Mouse (Mus musculus) gastrocnemius, adult 8-10 months (tissue): ENCODE data around the gene Zfp652. TPM values are rescaled to one million over a fixed set of nuclear protein-coding genes. Genes with fewer than 3 reads are reported as not detected.

Experiments used
- DNase-seq, 2 experiments: peaks; one replicate each; pipeline ENCODE4 v3.0.0; 2022; ENCODE audit warnings: low spot score in 2 of 2
- total RNA-seq, 4 experiments: library from RNA; stranded (reverse); gene quantifications; 2 replicates each; pipeline ENCODE4 v1.2.4; 2022

The Zfp652 gene
- total RNA-seq, 4 experiments from 2014 or later, result 107 to 171 (median 133) TPM

DNA sequence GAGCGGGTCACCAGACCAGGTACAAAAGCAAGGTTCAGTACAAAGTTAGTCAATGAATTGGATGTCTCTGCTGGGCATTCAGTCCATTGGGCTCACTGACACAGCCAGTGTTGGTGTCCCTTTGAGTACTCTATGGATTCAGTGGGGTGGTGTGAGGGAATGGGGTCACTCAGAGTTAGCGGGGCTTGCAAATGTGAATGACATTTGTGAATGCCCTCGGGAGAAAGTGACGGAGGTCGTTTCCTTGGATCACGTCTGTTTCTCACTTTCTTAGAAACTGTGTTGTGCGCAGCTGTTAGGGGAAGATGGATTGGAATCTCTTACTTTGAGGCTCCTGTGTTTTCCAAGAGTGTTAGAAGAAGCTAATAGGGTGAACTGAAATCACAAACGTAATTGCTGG lies 52.3 kb downstream of the Zfp652 start:
- no peak for DNase-seq

DNA sequence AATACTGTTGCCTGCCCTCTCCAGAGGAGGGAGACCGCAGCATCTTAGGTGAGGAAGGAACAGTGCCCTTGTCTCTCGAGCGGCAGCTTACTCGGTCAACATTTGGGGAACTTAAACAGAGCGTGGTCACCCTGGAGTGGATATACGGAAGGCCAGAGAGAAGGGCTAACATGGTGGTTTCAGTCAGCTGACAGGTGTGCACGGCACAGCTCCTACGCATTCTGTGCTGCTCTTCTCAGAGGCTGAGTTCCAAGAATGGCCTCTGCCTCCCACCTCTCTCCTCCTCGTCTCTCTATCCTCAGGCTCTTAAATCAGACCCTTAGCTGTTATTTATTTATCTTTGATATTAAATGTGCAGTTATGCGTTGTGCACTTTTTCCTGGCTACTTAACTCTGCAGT lies 52.9 kb downstream of the Zfp652 start:
- DNase-seq, result no peak

DNA sequence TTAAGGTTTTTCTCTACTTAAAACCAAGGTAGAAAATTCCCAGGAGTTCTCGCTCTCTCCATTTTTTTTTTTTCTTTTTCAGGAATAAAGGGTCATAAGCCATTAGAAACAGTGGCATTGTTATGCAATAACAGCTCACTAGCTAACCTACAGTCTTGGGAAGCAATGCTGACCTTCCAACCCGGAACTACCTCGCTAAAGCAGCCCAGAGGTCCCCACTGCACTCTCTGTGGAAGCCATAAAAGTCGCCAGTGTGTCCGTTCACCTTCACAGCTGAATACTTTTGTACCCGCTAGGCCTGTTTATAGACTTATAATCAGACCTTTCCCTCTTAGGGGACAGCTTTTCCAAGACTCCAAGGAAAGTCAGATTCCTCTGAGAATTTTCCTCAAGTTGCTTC lies 55.8 kb downstream of the Zfp652 start:
- DNase-seq, result no peak

DNA sequence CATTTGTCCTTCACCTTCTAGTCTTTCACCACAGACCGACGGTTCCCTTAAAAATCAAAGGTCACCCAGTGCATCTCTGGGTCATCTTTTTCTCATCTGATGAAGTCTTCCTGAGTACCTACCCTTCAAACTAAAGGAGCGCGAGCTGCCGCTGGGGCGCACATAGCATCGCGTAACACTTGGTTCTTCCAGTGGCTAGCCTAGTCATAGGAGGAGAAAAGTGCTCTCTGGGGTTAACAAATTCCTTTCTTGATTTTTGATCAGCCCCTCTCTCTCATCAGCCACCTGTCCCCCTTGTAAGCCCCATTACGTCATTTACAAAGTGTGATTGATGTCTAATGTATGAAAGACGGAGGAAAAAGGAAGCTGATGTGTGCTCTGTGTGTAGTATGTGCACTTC lies 56.7 kb downstream of the Zfp652 start:
- DNase-seq, result no peak

DNA sequence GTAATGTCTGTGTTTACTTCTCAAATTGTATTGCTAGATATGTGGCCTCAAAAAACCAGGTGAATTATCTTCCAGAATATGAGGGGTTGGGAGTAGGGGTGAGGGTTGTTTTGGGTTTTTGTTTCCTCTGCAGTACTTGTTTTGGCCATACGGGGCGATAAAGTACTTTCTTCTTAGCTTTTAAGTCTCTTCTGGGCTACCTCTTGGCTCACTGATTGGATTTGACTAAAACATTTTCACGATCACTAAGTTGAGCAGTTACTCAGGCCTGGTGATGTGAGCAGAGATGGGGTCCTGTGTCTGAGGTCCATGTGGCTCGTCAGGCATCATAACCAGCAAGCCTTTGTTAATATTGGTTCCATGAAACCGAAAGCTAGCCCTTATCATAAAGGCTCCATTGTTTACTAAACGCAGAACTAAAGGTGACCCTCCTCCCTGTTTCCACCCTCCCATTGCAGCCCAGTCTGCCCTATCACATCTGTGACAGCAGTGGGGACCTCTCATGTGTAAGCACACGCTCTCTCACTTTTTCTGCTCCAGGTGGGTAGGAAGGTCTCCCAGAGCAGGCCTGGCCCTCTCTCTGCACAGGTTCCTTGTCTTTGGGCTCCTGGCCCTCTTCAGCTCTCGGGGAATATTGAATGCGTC lies 58.4 kb downstream of the Zfp652 start:
- DNase-seq, result no peak

DNA sequence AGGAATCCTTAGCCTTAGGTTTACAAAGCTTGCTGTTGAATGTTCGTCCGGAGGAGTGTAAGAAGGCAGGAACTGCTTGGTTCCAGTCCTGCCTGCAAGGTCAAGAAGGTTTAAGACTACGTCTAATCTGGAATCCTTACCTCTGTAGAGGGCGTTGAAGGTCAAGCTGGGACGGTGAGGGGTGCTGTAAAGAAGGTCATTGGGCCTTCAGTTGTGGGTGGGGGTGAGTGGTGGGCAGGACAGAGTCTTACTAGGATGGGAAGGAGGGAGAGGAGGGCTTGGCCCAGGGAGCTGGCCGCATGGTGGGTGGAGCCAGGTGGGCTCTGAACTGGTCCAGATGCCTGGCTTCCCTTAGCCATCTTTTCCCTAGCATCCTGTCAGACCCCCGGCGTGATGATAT lies 59.2 kb downstream of the Zfp652 start:
- DNase-seq, result no peak

DNA sequence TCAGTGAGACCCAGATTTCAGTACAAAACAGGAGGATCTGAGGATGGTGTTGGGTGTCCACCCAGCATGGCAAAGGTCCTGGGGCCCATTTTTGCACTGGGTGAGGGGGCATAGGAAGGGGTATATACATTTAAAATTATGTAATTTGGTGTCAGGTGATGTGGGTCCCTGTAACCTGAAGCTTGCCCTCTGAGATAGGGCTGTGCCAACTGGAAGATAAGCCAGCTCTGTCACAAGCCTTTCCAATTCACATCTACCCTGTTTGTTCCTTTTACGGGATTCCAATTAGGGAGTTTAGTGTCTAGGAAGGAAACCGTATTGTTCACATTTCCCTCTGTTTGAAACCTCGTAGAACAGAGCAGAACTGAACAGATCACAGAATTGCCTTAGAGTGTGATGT lies 60.8 kb downstream of the Zfp652 start:
- no peak for DNase-seq

DNA sequence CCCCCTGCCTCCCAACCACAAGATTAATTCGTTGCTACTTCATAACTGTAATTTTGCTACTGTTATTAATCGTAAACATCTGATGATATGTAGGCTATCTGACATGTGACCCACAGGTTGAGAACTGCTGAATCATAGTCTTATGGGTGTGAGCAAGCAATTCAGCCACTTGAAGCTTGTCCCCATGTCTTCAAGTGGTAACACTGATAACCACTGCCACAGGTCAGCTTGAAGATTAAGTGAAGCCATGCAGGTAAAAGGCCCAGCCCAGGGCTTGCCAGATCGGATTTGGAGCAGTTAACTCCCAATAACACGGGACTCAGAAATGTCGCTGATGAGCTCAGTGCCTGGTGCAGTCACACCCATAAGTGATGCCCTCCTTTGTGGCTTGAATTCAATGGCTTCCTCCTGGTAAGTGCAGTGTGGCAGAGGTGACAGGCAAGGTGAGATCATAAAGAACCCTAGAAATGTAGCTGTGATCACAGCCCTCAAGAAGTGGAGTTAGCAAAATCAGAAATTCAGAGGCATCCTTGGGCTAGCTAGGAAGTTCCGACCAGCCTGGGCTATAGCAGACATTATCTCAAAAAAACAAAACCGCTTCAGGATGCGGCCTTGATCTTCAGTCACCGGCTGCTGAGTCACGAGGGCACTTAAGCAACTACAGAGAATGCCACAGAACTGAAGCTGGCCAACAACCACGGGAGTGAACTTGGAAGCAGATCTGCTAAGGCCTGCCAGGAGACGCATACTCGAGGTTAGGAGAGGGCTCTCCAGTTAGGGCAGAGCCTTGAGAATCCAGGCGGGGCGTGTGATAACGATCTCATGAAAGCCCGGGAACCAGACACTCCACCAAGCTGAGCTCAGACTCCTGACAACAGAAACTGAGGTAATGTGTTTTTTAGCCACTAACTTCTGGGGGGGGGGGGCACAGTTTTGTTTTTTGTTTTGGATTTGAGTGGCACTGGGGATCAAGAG lies 65.1 kb downstream of the Zfp652 start:
- peak; percentile 71 to 82 for DNase-seq

DNA sequence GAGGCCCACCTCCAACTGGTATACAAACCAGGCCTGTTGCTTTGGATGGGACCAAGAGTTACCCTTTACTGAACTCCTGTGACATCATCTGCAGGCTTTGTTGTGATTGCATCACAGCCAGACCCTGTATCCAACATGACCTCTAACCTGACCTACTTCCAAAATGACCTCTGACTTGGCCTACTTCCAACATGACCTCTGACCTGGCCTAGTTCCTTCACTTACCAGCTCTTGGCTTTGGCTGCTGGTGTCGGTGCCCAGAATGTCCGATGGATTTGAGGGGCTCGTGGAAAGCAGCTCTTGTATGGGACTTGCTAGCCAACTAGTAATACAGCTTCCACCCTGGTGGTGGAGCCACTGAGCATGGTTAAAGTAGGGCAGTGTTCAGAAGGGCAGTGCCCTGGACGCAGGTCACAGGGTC lies 66.4 kb downstream of the Zfp652 start:
- no peak for DNase-seq

DNA sequence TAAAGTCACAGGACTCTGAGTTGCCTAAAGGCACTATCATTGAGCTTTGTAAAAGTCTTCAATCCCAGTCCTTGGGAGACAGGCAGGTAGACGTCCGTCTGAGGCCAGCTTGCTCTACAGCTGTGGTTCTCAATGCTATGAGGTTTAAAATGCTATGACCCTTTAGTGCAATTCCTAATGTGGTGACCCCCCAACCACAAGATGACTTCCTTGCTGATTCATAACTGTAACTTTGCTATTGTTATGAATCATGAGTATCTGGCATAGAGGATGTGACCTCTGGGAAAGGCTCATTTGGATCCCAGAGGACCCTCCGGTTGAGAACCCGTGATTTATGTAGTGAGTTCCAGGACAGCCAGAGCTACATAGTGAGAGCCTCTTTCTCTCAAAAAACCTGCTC lies 66.9 kb downstream of the Zfp652 start:
- no peak for DNase-seq

DNA sequence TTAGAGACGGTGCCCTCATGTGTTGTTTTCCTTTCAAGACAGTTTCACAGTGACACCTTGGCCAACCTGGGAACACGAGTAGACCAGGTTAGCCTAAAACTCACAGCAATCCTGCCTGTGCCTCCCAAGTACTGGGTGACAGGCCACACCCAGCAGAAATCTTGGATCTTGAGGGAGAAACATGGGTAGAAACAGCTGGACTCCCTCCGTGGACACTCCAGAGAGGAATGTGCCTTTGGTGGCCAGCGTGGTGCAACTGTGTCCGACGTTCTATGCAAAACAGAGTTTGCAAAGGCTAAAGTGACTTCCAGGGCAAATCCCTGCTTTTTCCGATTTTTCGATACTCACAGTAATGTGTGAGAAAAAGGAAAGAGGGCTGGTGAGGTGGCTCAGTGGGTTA lies 68.0 kb downstream of the Zfp652 start:
- no peak for DNase-seq

DNA sequence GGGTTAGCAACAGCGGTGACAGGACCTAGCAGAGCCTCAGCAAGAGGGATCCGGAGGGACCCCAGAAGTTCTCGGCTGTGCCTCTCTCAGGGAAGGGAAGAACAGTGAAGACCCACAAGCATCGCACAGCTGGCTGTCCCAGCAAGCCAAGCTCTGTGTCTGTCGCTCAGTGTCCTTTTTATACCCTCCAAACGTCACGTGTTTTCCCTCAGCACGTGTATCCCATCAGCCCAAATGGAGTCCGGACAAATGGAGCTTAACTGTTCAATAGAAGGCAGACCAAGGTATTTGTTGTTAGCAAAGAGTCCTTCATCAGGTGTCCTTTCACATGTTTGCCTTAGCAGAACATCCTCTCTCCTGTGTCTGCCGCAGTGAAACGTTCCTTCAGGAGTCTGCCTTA lies 69.1 kb downstream of the Zfp652 start:
- no peak for DNase-seq

DNA sequence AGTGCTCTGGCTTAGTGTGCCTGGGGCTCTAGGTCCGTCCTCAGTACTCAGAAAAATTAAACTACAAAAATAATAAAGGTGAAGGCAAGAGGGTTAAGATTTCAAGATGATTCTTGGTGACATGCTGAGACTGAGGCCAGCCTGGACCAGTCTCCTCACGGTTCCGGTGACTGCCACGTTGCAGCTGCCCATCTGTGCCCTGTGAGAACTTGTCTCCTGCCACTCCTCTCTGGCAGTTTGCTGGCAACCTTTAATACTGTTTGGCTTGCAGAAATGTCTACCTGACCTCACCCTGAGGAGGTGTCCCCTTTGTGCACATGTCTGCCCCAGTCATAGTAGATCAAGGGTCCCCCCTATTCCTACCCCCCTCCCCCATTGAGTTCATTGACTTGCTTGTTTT lies 71.0 kb downstream of the Zfp652 start:
- no peak for DNase-seq

DNA sequence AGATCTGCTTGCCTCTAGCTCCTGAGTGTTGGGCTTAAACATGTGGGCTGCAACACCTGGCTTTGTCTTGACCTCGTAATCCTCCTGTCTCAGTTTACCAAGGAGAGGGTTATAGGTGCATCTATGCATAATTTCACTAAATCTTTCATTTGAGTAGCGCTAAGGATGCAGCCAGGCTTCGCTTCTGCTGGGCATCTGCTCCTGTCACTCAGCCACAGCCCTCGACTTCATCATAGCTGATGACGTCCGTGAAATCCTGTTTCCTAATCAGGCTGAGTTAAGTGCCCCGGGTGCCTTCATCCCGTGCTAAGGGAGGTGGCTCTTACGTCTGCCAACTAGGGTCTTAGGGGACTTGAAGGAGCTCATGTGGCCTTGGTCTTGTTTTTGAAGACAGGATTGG lies 71.5 kb downstream of the Zfp652 start:
- DNase-seq, result no peak

DNA sequence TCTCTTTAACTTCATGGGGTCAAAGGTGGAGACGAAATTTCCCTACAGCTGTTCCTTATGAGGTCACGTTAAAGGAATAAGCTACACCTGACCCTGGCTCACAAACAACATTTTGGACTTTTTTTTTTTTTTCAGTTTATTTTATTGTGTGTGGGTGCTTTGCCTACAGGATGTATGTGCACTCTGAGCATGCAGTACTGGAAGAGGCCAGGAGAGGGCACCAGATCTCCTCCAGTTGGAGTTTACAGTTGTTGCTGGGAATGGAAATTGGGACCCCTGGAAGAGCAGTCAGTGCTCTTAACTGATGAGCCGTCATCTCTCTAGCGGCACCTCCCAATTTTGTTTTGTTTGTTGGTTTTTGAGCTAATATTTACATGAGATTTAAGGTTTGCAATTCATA lies 73.2 kb downstream of the Zfp652 start:
- DNase-seq, result no peak

DNA sequence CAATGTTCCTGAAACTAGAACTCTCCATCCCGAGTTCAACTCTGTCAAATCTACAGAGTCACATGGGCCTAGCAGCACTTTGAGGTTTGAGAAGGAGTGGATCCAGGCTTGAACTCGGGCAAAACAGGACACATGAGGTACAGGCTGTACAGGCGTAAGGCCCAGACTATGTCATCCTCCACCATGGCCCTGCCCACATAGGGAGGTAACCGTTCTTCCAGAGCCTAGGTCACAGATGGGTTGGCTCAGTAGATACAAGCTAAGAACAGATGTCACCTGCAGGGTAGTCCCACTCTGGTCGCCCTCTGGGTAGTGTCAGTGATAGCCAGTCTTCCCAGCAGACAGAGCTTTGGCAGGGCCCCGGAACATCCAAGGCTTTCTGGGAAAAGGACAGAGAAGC lies 74.0 kb downstream of the Zfp652 start:
- no peak for DNase-seq

DNA sequence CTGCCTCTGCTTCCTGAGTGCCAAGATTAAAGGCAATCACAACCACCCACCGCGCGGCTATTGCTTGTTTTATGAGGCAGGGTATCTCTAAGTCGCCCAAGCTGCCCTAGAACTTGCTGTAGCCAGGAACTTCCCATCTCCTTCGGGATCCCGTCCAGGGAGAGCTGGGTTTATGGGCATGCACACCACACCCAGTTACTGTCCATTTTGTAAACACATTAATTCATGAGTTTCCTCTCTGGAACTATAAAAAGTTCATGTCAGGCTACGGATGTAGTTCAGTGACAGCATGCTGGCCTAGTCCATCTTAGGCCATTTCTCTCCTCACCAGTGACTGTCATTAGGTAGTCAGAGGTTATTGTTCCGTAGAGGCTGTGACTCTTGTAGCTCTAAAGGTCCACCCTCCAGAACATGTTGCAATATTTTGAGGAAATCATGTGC lies 77.0 kb downstream of the Zfp652 start:
- no peak for DNase-seq

DNA sequence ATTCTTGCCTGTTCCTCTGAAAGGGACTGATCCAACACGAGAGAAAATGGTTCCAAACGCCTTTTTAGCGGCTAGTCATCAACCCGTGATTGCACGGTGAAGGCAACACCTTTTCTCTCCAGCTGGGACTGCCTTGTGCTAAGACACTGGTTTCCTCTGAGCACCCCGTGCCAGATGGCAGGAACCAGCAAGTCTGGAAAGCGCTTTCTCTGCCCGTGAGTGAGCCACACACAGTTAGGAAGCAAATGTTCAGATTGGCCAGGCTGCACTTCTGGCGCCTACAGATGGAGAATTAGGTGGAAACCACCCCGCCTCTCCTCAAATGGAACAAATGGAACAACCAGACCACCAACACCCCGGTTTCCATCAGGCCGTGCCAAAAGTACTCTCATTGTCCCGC lies 79.3 kb downstream of the Zfp652 start:
- no peak for DNase-seq

DNA sequence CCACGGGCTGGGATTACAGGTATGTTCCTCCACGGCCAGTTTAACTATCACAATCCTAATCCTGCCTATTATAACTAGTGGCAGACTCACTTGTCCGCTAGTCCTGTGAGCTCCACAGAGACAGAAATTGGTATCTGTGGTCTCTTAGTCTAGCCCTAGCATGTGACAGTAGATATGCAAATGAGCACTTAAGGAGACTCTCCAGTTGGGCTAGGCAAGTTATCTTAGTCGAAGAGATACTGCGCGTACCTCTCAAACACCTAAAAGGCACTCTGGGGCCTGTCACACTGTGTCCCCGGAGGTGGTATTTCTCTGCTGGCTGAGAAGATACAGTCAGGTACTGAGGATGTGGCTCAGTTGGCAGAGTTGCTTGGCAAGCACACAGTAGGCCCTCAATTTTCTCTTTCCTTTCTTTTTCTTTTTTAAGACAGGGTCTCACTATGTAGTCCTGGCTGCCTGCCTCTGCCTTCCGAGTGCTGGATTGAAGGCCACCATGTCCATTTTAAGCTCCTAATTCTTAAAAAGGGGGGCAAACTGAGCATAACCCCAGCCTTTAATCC lies 80.6 kb downstream of the Zfp652 start:
- DNase-seq, result no peak

DNA sequence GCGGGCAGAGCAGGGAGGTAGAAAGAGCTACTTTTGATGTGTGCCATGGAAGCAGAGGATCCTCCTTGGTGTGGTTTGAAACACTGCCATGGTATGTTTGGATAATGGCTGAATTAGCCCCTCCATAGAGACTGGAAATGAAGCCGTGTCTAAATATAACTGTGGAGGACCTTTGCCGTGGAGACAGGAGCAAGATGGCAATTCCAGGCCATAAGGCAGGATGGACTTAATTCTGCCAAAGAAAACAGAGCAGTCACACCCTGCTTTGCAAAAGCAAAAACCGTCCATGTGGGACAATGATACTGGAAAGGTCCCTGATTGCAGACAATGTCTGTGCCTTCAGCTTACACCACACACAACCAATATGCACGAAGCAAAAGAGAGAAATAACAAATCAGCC lies 81.7 kb downstream of the Zfp652 start:
- DNase-seq, result no peak

DNA sequence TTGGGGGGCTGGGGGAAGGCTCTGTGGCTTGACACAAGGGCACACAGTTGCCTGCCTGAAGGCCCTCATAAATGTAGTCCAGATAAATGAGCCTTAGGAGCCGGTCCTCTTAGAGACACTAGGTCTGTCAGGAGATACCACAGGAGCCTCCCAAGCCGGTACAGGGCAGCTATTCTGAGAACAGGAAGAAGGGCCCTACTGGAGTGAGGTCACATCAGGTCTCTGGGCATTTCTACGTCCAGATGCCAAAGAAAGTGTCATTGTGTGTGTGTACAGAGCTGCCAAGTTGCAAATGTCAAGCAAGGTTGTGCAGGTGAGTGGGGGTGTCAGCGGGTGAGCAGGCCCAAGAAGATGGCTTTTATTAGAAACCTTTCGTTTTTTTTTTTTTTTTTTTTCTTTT lies 83.1 kb downstream of the Zfp652 start:
- peak in 1 of 2 experiments; percentile 50 for DNase-seq

DNA sequence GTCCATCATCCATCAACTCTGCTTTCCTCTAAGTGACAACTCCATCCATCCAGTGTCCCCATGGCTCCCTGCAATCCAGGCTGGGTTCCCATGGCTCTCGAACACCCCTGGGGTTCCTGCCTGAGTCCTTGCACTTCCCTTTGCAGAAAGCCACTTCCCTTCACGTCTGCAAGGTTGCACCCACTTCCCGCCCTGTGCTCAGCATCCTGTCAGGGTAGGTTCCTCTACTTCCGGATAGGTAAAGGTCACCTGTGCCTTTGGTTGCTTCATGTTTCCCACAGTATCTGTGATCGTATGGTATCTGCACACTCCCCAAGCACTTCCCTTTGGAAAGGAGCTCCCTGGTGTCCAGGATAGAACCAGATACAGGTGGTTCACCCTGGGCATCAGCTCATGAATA lies 92.5 kb downstream of the Zfp652 start:
- no peak for DNase-seq

DNA sequence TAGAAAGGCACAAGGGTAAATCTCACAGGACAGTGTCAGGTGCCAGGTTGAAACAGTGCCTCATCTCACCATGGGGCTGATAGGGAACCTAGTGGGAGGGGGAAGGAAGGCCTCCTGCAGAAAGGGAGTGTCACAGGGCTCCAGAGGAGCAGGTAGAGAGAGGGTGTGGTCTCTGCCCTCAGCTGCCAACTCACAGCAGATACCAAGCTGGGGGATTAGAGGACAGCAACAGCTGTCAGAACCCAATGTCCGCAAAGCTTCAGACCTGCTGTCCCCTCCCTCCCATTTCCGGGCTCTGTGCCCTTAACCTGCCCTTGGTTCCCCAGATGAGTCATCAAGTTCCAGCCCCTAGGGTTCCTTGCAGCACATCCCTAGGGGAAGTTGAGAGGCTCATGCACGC lies 93.1 kb downstream of the Zfp652 start:
- no peak for DNase-seq
